Mouse (Mus musculus): ENCODE data around the gene Matn1.

The Matn1 gene

DNA sequence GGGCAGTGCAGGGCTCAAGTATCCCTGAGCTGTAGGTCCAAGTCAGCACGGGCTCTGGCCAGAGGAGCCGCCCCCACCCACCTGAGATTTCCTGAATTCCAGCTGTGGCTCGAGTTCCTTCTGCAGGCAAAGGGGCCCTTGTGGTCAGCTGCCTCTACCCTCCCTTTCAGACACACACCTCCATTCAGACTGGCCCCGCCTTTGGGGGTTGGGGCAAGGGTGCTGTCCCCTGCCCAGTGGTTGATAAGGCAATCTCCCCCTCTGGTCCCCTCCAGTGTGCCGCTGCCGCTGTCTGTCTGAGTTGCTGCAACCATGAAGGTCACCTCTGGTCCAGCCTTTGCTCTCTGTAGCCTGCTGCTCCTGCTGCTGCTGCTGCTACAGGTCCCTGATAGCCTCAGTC is at the start of gene Matn1:
Gene Matn1 (plus strand): TSS at position 274 of the 400 bp plus-strand sequence.
- no peak for DNase-seq (ENCODE audit: low spot score)

DNA sequence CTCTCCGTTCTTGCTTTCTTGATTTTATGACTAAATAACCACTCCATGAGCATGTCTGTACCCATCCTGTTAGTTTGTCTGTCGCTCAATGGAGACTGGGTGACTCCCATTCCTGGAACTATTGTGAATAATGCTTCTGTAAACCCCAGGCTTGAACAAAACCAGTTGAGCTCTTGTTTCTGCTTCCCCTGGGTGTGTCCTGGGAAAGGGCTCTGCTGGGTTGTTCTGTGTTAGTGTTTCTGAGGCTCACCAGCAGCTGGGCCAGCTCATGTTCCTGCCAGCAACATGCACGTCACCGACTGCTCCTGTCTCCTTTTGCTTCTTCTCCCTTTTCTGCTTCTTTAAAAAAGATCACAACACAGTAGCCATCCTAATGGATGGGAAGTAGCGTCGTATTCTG is 48.5 kb upstream of the Matn1 start:
- DNase-seq (ENCODE audit: low spot score): no peak

DNA sequence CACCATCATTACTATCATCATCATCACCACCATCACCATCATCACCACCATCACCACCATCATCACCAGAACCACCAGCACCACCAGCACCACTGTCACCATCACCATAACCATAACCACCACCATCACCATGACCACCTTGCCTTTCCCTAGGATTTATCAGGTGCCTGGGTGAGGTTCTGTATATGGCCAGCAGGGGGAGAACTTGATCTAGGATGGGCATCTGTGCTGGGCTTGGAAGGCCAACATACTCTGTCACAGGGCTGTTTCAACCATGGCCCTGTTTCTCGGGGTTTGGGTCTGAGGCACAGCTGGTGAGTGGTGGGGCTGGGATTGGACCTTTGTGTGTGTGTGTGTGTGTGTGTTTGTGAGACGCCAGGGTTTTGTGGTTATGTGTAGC is 47.8 kb upstream of the Matn1 start:
- DNase-seq (ENCODE audit: low spot score): no peak

DNA sequence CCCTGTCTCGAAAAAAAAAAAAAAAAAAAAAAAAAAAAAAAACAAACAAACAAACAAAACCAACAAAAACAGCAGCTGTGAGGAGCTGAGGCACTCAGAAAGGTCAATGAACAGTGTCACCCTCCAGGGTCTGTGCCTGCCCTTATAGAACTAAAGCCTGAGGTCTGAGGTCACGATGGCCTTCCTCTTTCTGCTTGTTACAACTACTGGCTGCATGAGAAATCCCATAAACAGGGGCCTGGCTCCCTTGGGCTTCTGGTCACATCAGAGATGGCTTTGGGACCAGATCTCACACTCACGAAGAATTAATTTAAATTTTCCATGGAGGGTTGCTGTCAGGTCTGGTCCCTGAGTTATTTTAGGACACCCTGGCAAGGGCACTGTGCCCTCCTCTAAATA is 44.8 kb upstream of the Matn1 start:
- DNase-seq (ENCODE audit: low spot score): no peak

DNA sequence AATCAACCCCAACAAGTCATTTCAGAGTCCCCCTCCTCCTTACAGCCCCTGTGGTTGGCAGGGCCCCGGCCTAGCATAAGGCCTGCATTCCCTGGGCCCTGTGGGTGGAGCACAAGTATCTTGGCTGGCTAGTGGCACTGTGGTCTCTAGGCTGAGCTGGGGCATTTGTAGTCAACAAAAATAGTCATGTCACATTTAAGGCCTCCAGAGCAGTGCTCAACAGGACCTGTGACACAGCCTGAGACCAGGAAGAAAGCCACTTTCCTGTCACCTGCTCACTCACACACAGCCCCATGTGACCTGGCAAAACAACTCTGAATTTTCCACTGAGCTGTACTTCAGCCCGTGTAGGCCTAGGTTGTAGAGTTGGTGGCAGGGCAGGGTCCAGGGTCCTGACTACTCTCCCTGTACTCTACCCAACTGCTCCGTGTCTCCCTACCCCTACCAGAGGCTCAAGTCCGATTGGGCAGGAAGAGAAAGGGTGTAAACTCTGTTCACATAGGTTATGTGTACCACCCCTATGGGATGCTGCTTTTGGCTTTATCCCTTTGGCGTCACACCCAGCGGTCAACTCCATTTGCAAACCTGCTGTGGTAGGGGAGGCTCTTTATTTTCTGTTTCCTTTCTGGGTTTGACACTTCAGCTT is 44.3 kb upstream of the Matn1 start:
- DNase-seq (ENCODE audit: low spot score): no peak

DNA sequence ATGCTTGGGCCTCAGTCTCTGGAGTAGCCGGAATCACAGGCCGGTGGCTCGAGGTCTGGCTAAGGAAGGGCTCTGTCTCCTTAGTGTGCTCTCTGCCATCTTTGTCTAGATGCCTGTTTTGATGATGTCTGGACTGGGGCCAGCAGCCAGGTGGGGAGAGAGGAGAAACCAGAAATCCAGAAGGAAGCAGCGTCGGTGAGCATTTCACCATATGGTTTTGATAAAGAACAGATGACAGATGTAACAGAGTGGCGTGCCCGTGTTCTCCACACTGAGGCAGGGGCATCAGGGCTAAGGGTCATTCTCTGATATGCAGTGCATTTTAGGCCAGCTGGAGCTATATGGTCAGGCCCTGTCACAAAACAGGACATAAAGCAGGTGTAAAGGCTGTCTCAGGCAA is 43.4 kb upstream of the Matn1 start:
- no peak for DNase-seq (ENCODE audit: low spot score)

DNA sequence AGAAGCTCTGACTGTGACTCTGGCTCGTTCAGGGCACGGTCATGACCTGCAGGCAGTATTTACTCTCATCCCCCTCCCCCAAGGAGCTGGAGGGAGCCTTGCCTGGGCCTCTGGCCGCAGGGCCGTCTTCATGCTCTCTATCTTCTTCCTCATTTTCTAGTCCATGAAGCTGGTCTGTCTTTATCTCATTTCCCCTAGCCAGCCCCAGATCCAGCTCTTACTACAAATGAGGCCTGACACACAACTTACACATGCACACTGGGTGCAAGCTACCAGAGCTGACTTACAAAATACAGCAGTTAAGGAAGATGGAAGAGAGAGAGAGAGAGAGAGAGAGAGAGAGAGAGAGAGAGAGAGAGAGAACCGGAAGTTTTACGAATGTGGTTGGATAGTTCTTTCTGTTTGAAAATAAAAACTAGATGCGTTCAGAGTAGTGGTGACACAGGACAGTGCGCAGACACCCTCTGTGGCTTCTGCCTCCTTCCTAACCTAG is 41.9 kb upstream of the Matn1 start:
- no peak for DNase-seq (ENCODE audit: low spot score)

DNA sequence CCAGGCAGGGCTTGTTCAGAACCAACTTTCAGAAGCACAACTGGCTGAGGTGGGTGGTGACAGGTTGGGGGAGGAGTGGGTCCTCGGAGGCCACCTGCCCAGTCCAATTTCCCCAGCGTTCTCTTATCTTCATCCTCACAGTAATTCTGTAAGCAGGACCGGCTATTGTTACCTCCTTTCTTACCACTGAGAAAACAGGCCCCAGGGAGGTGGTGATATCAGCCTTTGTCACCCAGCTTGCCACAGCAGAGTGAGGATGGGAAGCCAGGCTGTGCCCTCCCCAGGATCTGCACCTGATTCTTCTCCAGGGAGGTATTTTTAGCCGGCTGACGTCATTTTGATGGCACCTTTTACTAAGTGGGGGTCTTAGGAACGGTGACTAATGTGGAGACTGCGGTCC is 39.2 kb upstream of the Matn1 start:
- no peak for DNase-seq (ENCODE audit: low spot score)

DNA sequence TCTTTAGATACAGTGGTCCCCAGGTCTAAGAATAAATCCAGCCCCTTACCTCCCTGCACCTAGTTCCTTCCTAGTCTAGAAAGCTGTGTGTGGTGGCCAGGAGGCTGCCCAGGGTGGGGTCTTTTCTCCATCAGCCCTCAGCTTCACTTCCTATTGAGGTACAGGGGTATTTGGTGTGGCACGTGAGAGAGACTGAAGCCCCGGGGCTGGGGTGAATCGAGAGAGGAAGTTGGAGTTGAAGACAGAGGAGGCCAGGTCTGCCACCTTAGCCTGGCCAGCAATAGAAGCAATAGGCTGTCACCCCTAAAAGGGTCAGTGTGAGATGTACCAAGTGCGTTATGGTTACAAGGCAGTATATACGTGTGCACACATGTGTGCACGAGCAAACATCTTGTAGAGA is 38.3 kb upstream of the Matn1 start:
- no peak for DNase-seq (ENCODE audit: low spot score)

DNA sequence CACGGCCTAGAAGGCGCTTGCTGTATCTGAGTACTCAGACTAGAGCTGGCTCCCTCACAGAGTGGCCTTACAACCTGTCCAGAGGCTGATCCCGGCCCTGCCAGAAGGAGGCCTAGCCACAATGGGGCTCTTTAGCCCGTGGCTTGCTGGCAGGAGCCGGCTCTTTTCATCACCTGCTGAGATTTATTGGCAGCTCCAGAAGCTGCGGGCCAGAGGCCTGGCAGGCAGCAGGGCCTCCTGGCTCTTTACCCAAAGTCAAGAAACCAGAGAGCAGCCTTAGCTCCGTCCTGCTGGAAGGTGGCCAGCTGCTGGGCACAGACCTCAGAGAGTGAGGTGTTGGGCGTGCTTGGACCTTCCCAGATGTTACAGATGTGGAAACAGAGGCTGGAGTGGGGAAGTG is 37.9 kb upstream of the Matn1 start:
- peak; percentile 35 for DNase-seq (ENCODE audit: low spot score)

DNA sequence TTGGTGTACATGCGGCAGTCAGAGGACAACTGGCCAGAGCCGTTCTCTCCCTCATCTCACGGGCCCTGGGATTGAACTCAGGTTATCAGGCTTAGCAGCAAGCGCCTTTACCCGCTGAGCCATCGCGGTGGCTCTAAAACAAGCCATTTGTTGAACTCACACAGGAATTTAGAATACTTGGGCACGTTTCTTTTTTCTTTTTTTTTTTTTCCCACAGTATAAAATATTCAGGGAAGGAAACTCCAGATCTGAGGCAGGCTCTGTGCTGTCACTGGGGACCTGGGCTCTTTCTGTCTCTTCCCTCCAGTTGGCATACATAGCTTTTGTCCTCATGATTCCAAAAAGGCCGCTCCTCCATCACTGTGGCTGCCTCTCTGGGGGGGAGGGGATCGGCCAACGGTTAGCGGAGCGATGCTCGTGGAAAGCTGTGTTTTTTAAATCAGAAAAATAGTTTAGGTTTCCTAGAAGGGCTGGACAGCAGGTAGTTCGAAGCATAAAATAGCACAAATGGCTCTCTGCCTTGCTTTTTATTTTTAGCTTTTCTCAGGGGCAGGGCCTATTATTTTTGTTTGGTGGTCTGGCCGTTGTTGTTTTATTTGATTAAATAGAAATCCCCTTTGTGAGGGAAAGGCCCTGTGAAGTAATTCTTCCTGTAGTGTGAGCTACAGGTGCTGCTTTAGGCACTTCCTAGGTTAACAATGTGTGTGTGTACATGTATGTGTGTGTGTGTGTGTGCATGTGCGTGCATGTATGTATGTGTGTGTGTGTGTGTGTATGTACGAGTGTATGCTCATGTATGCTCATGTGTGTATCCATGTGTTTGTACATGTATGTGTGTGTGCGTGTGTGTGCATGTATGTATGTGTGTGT is 36.8 kb upstream of the Matn1 start:
- DNase-seq (ENCODE audit: low spot score): no peak

DNA sequence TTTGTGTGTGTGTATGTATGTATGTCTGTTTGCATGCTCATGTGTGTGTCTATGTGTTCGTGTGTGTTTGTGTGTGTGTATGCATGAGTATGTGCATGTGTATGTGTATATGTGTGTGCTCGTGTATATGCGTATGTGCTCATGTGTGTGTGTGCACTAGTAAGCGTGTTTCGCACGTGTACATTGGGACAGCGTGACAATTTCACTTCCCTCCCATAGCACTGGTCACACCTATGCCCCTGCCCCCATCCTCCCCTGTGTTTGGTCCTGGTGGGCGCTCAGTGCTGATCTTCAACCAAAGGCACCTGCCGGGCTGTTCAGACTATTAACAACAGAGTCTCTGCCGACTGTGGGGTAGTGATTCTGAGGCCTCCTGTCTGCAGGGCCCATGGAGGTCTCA is 36.1 kb upstream of the Matn1 start:
- DNase-seq (ENCODE audit: low spot score): no peak

DNA sequence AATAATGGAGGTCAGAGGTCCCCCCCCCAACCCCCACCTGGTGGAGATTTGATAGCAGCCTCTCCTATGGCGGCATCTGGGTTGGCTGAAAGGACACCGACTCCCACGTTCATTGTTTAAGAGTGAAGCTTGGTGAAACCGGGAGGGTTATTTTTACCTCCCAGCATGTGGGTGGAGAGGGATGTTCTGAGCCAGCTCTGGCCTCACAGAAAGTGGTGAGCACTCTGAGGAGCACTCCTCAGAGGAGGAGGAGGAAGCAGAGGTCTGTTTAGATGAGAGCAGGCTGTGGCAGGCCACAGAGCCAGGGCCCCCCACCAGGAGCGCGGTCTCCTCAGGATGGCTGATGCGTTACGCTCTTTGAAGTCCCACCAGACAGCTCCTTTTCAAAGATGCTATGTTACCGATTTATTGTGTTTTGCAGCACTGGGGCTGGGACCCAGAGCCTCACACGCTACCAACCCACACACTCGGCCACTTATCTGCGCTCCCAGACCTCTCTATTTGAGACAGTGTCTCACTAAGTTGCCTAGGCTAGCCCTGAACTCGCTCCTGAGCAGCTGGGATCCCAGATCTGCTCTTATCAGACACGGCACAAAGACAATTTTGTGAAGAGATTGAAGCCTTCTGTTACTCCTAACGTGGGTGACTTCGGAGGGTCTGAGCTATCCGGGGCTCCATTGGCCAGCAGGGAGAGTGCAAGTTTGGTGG is 34.9 kb upstream of the Matn1 start:
- no peak for DNase-seq (ENCODE audit: low spot score)

DNA sequence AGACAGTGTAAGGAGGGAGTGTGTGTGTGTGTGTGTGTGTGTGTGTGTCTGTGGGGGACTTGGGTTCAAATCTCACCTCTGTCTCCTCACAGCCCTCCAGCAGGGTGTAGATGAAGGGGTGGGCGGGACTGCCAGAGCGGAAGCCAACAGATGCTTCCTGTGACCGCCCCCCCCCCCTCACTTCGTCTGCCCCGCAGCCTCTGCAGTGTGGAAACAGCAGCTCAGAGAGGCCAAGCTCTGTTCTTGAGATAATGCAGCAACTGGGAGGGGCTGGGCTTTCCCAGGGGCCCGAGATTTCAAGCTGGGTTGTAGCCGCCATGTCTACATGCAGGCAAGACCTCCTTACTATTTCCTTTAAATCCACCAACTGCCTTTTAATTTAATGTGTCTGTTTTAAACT is 33.5 kb upstream of the Matn1 start:
- DNase-seq (ENCODE audit: low spot score): no peak

DNA sequence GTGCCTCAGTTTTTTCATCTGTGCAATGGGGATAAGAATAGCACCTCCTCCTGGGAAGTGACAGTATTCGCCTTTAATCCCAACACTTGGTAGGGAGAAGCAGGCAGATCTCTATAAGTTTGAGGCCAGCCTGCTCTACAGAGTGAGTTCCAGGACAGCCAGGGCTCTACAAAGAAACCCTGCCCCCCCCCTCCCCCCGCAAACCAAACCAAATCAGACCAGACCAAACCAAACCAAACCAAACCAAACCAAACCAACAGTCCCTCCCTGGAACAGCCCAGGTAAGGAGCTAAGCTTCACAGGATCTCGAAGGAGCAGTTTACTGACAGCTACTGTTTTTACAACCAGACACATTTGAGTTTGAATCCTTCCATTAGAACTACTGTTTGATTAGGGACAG is 31.6 kb upstream of the Matn1 start:
- no peak for DNase-seq (ENCODE audit: low spot score)

DNA sequence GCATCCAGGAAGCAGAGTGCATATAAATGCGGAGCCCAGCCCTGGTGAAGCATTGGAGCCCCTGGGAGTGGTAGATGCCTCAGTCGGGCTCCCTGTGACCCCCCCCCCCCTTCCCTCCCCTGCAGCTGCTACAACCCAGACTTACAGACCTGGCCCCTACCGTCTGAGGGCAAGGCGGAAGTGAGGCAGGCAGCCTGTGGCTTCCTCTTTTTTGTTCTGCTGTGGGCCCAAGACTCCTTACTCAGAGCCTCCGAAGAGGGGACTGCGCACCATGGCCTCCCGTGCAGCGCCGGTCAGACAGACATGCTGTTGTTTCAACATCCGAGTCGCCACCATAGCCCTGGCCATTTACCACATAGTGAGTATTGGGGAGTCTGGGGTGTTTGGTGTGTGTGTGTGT is 31.1 kb upstream of the Matn1 start, which contains the start of gene Laptm5:
Gene Laptm5 (plus strand): TSS at position 49 of the 400 bp plus-strand sequence.
- no peak for DNase-seq (ENCODE audit: low spot score)

DNA sequence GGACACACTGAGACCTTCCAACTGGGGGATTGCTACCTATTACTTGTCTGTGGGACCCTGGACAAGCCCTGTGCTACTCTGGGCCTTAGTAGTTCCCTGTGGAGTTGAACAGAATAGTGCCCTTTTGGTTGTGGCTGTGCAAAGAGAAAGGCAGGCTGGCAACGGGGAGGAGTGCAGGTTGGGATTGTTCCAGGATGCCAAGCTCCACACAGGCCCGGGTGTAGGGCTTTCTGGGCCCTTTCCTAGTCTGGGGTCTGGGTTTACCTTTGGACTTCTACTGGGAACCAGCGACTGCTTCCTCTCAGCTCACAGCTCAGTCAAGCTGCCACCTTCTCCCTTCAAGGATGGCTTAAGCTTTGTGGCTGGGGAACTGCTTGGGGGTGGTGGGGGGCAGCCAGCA is 30.7 kb upstream of the Matn1 start:
- no peak for DNase-seq (ENCODE audit: low spot score)

DNA sequence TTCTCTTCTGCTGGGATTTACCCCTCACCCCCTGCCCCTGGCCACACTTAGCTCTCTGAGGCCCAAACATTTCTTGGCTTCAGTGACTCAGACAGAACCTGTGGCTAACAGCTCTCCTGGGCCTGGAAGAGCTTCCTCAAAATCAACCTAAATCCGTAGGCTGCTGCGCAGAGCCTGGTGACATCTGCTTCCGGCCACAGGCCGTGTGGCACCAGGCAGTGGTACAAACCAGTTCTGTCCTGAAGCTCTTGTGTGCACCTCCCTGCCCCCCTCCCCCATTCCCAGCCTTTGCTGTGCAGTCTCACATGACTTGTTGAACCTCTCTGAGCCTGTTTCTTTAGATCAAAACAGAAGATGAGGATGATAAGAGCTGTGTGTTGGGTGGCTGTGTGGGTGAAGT is 30.2 kb upstream of the Matn1 start:
- no peak for DNase-seq (ENCODE audit: low spot score)

DNA sequence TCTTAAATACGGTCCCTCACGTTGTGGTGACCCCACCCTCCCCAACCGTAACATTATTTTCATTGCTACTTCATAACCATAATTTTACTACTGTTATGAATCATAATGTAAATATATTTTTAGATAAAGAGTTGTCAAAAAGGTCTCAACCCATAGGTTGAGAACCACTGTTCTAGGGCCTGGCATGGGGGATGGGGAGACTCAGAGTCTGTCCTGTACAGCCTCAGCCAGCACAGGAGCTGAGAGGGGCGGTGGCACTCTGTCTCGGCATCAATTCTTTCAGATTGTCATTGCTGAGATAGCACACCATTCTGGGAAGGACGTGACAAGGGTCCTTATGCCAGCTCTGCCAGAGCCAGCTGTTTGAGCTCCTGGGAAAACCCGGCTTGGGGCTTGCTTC is 29.7 kb upstream of the Matn1 start:
- DNase-seq (ENCODE audit: low spot score): no peak

DNA sequence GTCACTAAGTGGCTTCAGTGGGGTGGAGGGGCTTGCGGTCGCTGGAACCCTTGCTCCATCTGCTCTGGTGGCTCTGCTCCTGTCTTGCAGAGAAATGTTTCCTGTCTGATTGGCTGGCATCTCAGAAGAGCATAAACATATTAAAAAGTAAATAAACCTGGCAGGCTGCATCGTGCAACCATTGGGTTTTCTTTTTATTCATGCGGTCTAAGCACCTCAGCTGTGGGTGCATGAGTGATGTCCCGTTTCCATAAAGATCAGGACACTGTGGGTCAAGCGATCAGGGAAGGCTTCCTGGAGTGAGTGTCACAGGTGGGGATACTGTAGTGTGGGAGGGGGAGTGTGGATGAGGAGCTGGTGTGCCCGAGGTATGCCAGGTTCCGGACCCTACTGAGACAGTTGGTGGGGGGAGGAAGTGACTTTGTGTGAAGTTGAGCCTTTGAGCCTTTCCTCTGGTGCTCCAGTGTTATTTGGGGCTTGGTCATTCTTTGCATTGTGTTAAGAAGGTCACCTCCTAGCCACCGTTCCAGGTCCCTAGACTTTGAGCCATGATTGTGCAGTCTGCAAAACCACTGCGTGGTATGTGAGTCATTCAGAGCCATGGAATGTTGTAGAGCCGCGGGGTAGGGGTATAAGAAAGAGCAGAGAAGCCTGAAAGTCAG is 29.0 kb upstream of the Matn1 start:
- no peak for DNase-seq (ENCODE audit: low spot score)

DNA sequence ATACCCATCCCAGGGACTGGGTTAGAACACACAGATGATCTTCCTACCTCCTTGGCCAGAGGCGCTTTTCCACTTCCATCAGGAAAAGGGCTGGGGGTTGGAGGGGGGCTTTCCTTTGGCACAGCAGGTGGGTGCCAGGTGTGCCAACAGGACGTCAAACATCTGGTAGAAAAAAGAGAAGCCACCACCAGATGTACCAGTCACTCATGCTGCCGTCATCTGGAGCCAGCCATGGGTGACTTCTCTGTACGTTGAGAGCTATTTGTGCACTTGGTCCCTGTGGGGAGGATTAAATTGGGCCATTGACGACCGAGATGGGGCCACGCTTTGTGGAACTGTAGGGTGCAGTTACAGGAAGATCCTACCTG is 28.5 kb upstream of the Matn1 start:
- no peak for DNase-seq (ENCODE audit: low spot score)

DNA sequence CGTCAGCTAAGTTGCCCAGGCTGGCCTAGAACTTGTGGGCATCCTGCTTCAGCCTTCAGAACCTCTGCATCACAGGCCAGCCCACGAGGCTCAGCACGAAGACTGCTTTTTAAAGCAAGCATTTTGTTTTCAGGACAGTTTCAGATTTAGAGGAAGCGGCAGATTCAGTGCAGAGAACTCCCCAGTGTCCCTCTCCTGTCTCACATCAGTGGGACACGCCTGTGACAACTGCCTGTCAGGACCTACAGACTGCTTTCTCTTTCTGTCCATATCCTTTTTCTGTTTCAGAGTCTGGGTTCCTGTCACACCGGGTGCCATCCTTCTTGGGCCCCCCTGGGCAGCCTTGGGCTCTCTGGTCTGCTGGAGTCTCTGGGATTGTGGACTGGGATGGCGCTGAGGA is 27.5 kb upstream of the Matn1 start:
- no peak for DNase-seq (ENCODE audit: low spot score)

Measured in ovary, adult 18-20 months (tissue).